Mouse (Mus musculus) left cerebral cortex, postnatal 25 days (tissue): ENCODE measurements around the gene Alppl2. TPM values are rescaled to one million over a fixed set of nuclear protein-coding genes. Genes with fewer than 3 reads are reported as not detected.

Experiments used
- DNase-seq, 2 experiments: peaks; one replicate each; pipeline ENCODE4 v3.0.0; 2022; ENCODE audit warnings: low spot score in 2 of 2, mixed read lengths in 1 of 2
- intact Hi-C: fragments of 180-260 bp; cut with DNase I; formaldehyde crosslinking; loops from one replicate; pipeline ENCODE4 v1.15.1; 2025
- total RNA-seq, 2 experiments: library from RNA; stranded (reverse); gene quantifications; 2 replicates each; pipeline ENCODE4 v1.2.3; 2021

Gene Alppl2
- not detected for total RNA-seq

DNA sequence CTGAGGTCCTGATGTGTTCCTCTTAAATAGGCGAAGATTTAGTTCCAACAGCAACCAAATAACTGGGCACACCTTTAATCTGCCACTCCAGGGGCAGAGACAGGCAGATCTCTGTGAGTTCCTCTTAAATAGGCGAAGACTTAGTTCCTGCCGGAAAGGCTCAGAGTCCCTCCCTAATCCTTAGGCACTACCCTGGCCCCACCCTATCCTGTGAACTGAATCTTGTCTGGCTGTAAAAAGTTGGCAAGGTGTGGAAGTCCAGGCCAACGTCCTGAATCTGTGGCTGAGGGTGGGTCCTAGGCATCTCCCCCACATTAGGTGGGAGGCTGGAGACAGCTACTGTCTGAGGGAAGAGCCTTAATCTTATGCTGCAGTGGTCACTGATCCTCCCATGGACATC, at the start of gene Alppl2:
Alppl2 (minus strand) TSS at position 101 of the 400 bp plus-strand sequence.
- intact Hi-C loops: no loop called here
- no peak for DNase-seq

DNA sequence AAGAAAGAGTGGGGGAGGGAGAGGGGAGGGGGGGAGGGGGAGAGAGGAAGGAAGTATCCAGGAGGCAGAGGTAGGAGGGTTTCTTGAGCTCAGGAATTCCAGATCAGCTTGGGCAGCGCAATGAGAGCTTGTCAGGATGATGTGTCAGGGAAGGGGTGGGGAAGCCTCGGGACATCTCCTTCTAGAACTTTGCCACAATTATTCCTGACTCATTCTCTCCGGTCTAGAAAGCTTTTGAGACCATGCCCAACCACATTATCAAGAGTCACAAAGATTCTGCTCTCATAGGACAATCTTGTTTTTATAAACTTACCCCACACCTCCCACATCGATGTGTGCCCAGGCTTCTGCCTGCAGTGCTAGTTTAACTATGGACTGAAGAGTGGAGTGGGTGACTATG, 42.1 kb upstream of the Alppl2 start:
- DNase-seq: no peak
- intact Hi-C loops: no loop called here

DNA sequence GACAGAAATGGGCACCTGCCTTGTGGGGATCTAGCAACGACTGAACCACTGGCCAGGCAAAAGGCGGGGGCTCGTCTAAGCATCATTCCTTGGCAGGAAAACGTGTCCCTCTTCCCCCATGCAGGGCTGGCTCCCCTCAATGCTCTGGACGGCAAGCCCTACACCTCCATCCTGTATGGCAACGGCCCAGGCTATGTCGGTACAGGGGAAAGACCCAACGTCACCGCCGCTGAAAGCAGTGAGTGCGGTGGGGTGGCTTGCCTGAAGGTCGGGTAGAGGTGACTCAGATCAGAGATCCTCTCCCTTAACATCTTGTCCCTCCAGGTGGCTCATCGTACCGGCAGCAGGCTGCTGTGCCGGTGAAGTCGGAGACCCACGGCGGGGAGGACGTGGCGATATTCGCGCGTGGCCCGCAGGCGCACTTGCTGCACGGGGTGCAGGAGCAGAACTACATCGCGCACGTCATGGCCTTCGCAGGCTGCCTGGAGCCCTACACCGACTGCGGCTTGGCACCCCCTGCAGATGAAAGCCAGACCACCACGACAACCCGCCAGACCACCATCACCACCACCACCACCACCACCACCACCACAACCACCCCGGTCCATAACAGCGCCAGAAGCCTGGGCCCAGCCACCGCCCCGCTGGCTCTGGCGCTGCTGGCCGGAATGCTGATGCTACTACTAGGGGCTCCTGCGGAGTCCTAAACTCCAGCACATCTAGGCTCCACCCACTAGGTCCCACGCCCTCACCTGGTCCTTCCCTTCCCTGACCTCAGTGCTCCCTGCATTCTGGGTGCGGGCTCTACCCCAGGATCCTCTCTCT, 37.7 kb upstream of the Alppl2 start:
- intact Hi-C loops: no loop called here
- DNase-seq: peak; percentile 41 to 55

DNA sequence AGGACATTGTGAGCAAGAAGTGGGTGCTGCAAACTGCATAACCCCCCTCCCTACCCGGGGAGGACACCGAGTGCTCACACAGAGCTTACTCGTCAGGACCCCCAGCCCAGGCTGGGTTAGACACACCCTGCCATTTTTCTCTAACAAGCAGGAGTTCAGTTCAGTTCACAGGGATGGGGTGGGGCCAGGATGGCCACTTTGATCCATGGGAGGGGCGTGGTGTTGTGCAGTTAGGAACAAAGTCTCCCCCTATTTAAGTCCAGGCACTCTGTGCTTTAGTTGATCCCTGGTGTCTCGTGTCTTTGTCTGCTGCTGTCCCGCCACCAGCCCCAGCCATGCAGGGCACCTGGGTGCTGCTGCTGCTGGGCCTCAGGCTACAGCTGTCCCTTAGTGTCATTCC, 34.9 kb upstream of the Alppl2 start, which contains the start of gene Akp3:
Akp3 (plus strand) TSS at position 301 of the 400 bp plus-strand sequence.
- DNase-seq: no peak
- intact Hi-C loops: no loop called here

DNA sequence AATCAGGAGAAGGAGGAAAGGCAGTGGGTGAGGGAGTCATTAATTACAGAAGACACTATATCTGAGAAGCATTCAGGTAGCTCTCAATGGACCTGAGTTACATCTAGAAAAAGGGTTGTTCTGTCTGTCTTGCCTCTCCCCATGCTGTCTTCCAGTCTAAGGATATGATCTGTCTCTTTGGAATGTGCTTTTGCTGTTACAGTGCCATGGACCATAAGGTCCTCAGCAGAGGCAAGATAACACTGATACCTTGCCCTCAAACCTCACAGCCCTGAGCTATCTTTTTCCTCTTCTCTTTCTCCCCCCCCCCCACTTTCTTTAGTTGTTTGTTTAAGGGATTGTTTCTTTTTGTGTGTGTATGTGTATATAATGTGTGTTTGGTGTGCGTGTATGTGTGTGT, 25.1 kb upstream of the Alppl2 start:
- no peak for DNase-seq

DNA sequence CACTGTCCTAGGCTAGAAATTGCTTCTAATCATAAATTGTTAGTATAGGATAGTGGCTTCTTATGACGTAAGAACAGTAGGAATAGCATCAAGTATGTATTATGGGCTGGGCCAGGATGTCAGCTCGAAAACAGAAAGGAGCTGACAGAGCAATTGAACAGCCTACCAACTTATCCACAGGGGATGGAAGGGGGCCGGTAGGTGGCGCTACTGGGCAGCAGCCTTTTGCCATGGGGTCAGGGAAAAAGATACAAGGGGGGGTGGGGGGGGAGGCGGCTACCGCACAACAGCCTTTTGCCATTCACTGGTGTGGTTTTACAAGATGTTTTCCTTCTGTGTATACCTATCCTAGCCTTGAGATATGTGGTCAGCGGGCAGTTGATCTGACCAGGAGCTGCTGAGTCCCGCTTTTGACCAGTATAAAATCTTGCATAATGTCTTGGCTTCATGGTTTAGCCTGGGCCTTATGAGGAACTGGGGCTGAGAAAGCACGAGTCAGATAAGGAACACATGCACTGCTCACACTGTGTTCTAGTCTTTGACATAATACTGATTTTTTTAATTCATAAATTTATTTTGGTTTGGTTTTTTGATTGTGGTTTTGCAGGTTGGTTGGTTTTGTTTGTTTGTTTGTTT, 22.1 kb upstream of the Alppl2 start:
- no peak for DNase-seq
- intact Hi-C loops: no loop called here

More for the DNA sequence above, 25.1 kb upstream of the Alppl2 start:
- intact Hi-C loops: no loop called here

DNA sequence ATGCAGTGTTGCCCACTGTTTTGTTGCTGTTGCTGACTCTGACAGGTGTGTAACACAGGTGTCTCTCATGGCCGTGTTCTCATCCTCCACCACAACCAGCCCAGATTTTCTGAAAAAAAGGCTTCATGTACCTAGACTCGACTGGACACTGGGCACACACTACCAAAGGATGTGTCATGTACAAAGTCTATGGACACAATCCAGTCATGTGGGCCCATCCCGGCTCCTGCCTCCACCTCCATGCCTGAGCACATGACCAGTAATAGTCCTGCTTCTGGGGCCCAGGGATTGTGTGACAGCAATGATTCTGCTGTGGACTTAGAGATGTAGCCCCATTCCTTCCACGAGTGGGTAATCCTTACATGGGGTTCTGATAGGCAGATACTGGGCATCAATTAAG, 18.8 kb upstream of the Alppl2 start:
- DNase-seq: no peak
- intact Hi-C loops: no loop called here

DNA sequence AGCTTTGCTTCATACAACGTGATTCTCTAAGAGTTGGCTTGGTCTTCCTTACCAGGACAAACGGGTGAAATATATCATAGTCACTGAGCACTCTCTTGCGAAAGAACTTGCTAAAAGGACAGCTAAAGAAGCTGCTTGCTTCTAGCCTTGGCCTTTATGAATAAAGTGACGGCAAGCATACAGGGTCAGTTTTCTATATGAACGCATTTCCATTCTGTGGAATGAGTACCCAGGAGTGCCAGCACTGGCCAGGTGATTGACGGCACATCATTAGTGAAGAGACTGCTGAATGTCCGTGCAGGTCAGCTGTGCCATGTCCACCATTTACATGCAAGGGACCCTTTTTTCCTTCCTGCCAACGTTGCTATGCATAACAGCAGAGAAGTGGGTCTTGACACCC, 16.8 kb upstream of the Alppl2 start:
- DNase-seq: no peak
- intact Hi-C loops: no loop called here

DNA sequence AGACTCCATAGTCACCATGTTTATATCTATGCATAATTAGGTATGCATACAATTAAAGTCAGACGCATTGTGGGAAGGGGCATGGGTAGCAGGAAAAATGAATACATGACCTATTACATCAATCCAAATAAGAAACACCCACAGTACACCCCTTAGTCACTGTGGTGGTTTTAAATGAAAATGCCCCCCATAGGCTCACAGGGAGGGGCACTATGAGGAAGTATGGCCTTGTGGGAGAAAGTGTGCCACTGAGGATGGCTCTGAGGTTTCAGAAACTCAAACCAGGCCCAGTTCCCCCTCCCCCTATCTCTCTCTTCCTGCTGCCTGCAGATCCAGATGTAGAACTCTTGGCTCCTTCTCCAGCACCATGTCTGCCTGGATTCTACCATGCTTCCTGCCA, 14.2 kb upstream of the Alppl2 start:
- DNase-seq: no peak
- intact Hi-C loops: no loop called here

DNA sequence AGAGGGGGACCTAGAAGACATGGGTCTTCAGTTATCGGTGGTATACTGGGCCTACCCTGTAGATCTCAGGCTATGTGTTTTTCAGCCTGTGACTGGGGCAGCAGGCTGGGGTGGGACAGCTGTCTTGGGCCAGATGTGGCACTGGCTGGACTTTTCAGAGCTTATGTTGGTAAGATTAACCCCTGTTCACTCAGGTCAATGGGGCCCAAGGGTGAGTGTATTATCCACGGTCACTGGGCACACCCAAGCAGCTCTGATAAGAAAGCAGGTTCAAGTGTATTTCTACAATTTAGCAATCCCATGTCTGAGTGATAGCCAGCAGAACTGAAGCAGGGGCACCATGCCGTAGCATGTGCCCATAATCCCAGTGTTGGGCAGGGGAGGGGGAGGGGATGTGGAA, 12.4 kb upstream of the Alppl2 start:
- DNase-seq: no peak
- intact Hi-C loops: no loop called here

DNA sequence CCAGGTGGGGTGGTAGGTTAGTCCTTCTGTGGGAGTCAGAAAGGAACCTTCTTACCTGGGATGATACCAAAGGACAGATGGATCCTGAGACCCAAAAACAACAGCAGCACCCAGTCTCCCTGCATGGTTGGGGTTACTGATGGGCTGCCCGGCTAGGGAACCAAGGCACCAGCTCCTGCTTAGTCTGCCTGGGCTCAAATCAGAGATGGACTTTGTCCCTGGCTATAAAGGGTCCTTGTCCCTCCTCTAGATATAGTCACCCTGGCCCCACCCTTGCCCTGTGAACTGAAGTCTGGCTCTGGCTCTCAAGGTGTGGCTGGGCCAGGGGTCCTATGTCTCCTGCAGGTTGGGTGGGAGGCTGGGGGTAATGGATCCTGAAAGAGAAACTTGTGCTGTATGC, 11.7 kb upstream of the Alppl2 start, which contains the start of gene Alpi:
Alpi (minus strand) TSS at position 196 of the 400 bp plus-strand sequence.
- no peak for DNase-seq
- intact Hi-C loops: no loop called here

DNA sequence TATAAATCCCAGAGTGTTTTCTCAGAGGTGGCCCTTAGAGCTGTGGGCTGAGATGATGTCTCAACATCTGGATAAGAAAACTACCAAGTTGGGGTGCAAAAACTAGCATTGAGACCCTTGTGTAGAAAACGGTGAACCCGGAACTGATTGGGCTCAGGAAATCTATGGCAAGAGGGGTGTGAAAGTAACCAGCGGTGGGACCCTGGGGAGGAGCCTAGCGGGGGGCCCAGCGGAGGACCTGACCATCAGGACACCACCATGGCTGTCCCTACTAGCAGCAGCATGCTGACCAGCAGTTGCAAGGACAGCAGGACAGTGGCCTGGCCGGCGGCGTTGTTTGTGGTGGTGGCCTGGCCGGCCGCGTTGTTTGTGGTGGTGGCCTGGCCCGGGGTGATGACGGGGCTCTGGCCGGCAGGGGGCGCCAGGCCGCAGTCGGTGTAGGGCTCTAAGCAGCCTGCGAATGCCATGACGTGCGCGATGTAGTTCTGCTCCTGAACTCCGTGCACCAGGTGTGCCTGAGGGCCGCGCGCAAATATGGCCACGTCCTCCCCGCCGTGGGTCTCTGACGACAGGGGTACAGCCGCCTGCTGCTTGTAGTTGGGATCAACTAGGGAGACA, 8.7 kb upstream of the Alppl2 start:
- DNase-seq: peak; percentile 18 to 20

DNA sequence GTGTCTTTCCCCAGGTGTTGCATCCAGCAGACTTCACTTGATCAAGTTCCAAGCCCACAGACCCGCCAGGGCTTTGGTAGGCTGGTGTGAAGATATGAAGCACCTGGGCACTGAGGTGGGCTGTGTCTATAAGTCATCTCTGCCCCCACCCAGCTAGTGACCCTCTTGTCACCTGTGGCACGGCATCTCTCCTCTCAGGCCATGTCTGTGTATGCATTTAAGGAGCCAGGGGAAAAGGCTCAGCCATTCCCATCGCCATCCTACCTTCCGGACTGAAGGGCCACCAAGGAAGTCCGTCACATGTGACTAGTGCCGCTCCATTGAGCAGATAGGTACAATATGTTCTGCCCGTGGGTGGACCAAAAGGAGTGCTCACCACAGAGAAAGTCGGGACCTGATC, 5.9 kb upstream of the Alppl2 start:
- DNase-seq: no peak
- intact Hi-C loops: no loop called here

More for the DNA sequence above, 8.7 kb upstream of the Alppl2 start:
- intact Hi-C loops: loop anchor here (1.0 kb wide), 1 partner anchor 89 kb away; no protein-coding TSS in a partner anchor

DNA sequence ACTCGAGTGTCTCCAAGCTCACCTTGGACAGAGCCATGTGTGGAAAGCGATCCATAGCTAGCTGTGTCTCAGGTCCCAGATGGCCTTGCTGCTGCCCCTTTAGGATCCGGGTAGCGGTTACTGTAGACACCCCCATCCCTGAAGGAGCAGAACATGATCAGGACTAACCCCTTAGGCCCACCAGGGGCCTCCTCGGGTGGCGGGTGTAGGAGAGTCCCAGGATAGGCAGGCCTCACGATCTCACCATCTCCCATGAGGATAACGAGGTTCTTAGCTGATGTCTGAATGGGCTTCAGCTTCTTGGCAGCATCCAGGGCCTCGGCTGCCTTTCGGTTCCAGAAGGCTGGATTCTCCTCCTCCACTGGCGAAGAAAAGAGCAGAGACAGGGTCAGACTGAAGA, 477 bp downstream of the Alppl2 start:
- intact Hi-C loops: no loop called here
- no peak for DNase-seq

DNA sequence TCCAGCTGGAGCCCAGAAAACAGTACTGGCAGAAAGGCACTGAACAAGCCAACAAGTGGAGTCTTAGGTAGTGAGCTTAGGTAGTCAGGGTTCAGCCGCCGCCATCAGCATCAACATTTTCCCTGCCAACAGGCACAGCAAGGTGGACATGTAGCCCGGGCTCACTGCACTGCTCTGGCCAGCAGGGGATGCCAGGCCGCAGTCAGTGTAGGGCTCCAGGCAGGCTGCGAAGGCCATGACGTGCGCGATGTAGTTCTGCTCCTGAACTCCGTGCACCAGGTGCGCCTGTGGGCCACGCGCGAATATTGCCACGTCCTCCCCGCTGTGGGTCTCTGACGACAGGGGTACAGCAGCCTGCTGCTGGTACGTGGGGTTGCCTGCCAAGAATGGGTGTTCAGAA, 2.8 kb downstream of the Alppl2 start:
- intact Hi-C loops: no loop called here
- DNase-seq: no peak

DNA sequence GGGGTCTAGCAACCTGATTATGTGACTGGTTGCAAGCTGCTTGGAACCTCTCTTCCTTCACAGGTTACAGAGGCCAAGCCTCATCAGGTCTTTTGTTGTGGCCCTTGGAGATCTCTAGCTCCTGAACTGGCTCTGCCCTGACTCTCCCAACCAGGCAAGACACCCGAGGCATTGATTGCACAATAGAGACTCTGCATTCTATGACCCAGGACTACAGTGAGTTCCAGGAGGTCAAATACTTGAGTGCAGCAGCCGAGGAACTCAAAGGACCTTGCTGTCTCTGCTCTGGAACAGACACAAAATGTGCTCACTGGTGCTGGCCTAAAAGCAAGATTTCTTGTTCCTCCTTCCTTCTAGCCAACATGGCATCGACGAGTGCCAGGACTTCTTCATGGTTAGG, 3.5 kb downstream of the Alppl2 start:
- DNase-seq: no peak
- intact Hi-C loops: no loop called here

DNA sequence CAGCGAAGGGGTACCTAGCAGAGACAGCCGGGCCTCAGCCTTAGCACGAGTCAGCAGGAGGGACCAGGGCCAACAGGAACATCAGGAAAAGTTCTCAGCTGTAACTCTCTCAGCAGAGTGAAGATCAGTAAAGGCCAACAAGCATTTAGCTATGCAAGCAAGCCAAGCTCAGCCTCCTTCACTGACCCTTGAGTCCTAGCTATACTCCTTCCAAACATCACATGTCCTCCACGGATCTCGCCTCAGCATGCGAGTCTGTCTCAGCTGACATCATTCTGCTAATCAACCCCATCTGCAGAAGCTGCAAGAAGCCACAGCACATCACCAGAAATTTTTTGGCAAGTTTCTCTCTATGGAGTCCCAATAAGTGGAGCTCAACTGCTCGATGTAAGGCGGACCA, 16.0 kb downstream of the Alppl2 start:
- intact Hi-C loops: no loop called here

DNA sequence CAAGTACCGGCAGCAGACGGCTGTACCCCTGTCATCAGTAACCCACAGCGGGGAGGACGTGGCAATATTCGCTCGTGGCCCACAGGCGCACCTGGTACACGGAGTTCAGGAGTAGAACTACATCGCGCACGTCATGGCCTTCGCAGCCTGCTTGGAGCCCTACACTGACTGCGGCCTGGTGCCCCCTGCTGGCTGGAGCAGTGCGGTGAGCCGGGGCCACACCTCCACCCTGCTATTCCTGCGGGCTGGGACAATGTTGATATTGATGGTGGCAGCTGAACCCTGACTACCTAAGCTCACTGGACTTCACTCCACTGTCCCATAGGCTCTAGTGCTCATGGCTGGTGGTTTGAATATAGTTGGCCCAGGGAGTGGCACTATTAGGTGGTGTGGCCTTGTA, 19.0 kb downstream of the Alppl2 start:
- intact Hi-C loops: no loop called here
- DNase-seq: no peak

More for the DNA sequence above, 16.0 kb downstream of the Alppl2 start:
- no peak for DNase-seq

DNA sequence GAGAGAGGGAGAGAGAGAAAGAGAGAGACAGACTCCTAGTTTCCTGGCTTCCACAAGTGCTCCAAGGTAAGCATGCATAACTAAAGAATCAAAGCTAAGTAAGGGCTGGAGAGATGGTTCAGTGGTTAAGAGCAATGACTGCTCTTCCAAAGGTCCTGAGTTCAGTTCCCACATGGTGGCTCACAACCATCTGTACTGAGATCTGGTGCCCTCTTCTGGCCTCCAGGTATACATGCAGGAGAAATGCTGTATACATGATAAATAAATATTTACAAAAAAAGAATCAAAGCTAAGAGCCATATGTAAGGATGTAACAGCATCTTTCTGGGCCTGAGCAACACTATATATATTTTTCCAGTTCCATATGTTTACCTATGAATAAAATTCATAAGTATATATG, 28.8 kb downstream of the Alppl2 start:
- no peak for DNase-seq
- intact Hi-C loops: no loop called here

DNA sequence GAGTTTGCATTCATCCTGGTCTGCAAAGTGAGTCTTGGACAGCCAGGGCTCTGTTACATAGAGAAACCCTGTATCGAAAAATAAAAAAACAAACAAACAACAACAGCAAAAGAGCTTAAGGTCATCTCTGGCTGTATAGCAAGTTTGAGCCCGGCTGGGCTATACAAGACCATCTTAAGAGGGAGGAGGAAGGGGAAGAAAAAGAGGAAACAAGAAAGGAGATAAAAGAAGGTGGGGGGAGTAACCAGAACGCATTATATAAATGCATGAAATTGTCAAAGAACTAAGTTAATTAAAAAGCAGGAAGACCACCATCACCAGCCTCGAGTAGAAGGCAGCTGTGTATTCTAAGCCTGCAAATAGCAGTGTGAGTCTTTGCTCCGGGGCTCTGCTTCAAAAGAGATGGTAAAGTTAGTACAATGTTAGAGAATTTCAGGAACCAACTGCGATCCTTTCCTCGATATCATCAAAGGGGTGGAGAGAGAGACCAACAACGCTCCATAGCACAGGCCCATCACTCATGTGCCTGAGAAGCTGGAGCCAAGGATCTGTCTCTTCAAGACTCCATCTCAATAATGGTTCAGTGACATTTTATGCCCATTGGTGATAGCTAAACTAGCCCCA, 30.6 kb downstream of the Alppl2 start:
- no peak for DNase-seq
- intact Hi-C loops: no loop called here
